Mouse (Mus musculus) kidney, embryonic 14.5 days (tissue): ENCODE results near the gene Wdr95. TPM values are rescaled to one million over a fixed set of nuclear protein-coding genes. Genes with fewer than 3 reads are reported as not detected.

ENCODE experiments used
- ATAC-seq: fragments of 200-750 bp; cut with Nextera tagmentation; 2 replicates; pipeline ENCODE4 v1.8.0; 2017; ENCODE audit warnings: moderate number of reproducible peaks, mild to moderate bottlenecking, moderate TSS enrichment, moderate library complexity; ENCODE audit not compliant: low FRiP score, low TSS enrichment
- H3K27ac ChIP-seq: fragments of 300-500 bp; sonication (generic); 2 replicates; pipeline ENCODE4 v1.5.1; 2014; ENCODE audit warnings: low read depth, mild to moderate bottlenecking, low read length, moderate library complexity, mixed read lengths
- H3K27me3 ChIP-seq: fragments of 300-500 bp; sonication (generic); 2 replicates; pipeline ENCODE4 v1.6.1; 2014; ENCODE audit warnings: mild to moderate bottlenecking, low read length; ENCODE audit not compliant: control insufficient read depth, insufficient read depth
- H3K36me3 ChIP-seq: fragments of 300-500 bp; sonication (generic); 2 replicates; pipeline ENCODE4 v1.6.1; 2014; ENCODE audit warnings: low read length, mixed read lengths; ENCODE audit not compliant: control insufficient read depth, insufficient read depth
- H3K4me1 ChIP-seq: fragments of 300-500 bp; sonication (generic); 2 replicates; pipeline ENCODE4 v1.6.1; 2014; ENCODE audit warnings: low read length, mixed read lengths; ENCODE audit not compliant: control insufficient read depth, insufficient read depth
- H3K4me2 ChIP-seq: fragments of 300-500 bp; sonication (generic); replicated peaks from 2 replicates; pipeline ENCODE4 v1.6.1; 2014; ENCODE audit warnings: low read depth, mild to moderate bottlenecking, low read length
- H3K4me3 ChIP-seq: fragments of 300-500 bp; sonication (generic); 2 replicates; pipeline ENCODE4 v1.5.1; 2014; ENCODE audit warnings: mild to moderate bottlenecking, low read length
- H3K9ac ChIP-seq: fragments of 300-500 bp; sonication (generic); 2 replicates; pipeline ENCODE4 v1.6.1; 2014; ENCODE audit warnings: low read depth, mild to moderate bottlenecking, low read length, moderate library complexity
- H3K9me3 ChIP-seq: fragments of 300-500 bp; sonication (generic); 2 replicates; pipeline ENCODE4 v1.6.1; 2016; ENCODE audit warnings: low read length; ENCODE audit not compliant: control insufficient read depth
- WGBS: fragments of 180-500 bp; shearing (Covaris S2); extraction: QIAGEN DNeasy Blood & Tissue Kit; methylation state at CpG from one replicate; pipeline ENCODE4 v1.1.7; 2014; 5-methylcytosine and 5-hydroxymethylcytosine counted together
- polyA plus RNA-seq: library from polyadenylated mRNA; unstranded; fragments of >200 nt; fragmentation: Nextera tagmentation; extraction: Ambion mirVana; gene quantifications from 2 replicates; pipeline ENCODE4 v1.2.1, GENCODE M21; 2014

Gene Wdr95
- polyA plus RNA-seq, 1 experiment from 2014 or later: not detected

- Histone ChIP-seq H3K4me2 (no peak overlapping the region), H3K4me1 (no peaks in the 10 kb centered on the region), H3K9me3 (no peaks in the 10 kb centered on the region), H3K27ac (no peak overlapping the region), H3K4me3 (no peak overlapping the region), H3K36me3 (no peaks in the 10 kb centered on the region), H3K9ac (no peak overlapping the region), H3K27me3 (no peaks in the 10 kb centered on the region)
- no peak for ATAC-seq
- 91% methylated on average over 8 of the region's 8 CpGs for WGBS
Measured at GRCm38 (mm10) chr5:149641277-149641892, 112.9 kb downstream of the Wdr95 start.

GRCm38 (mm10) chr5:149642366-149642765, 113.9 kb downstream of the Wdr95 start:
- H3K4me1 ChIP-seq: no peaks in the 10 kb centered on the region
- ATAC-seq: no peak; the same call in 1 of the 2 replicates
- no peak overlapping the region for H3K9ac ChIP-seq
- H3K9me3 ChIP-seq: no peaks in the 10 kb centered on the region
- H3K36me3 ChIP-seq: no peaks in the 10 kb centered on the region
- no peak overlapping the region for H3K27ac ChIP-seq
- H3K4me3 ChIP-seq: no peak overlapping the region
- no peaks in the 10 kb centered on the region for H3K27me3 ChIP-seq
- 47% methylated on average over 6 of the region's 6 CpGs for WGBS
- no peak overlapping the region for H3K4me2 ChIP-seq

- no peak for ATAC-seq
- Histone ChIP-seq H3K9ac (no peak overlapping the region), H3K27ac (no peak overlapping the region), H3K9me3 (no peaks in the 10 kb centered on the region), H3K36me3 (no peaks in the 10 kb centered on the region), H3K4me2 (no peak overlapping the region), H3K4me1 (no peaks in the 10 kb centered on the region), H3K4me3 (no peak overlapping the region), H3K27me3 (no peaks in the 10 kb centered on the region)
- 75% methylated on average over 11 of the region's 11 CpGs for WGBS
Measured at GRCm38 (mm10) chr5:149642783-149643509, 114.5 kb downstream of the Wdr95 start.

GRCm38 (mm10) chr5:149647367-149648115, 119.1 kb downstream of the Wdr95 start:
- WGBS: 66% methylated on average over 8 of the region's 8 CpGs
- no peak for ATAC-seq
- no peaks in the 10 kb centered on the region for H3K4me1 ChIP-seq
- no peak overlapping the region for H3K4me3 ChIP-seq
- H3K36me3 ChIP-seq: no peaks in the 10 kb centered on the region
- no peak overlapping the region for H3K9ac ChIP-seq
- H3K9me3 ChIP-seq: no peaks in the 10 kb centered on the region
- no peak overlapping the region for H3K27ac ChIP-seq
- no peaks in the 10 kb centered on the region for H3K27me3 ChIP-seq
- H3K4me2 ChIP-seq: no peak overlapping the region

GRCm38 (mm10) chr5:149648196-149648595, 119.7 kb downstream of the Wdr95 start:
- H3K4me3 ChIP-seq: no peak overlapping the region
- H3K9me3 ChIP-seq: no peaks in the 10 kb centered on the region
- no peak overlapping the region for H3K4me2 ChIP-seq
- no peak overlapping the region for H3K27ac ChIP-seq
- no peaks in the 10 kb centered on the region for H3K27me3 ChIP-seq
- no peaks in the 10 kb centered on the region for H3K4me1 ChIP-seq
- 47% methylated on average over 4 of the region's 4 CpGs for WGBS
- H3K9ac ChIP-seq: no peak overlapping the region
- ATAC-seq: no peak
- H3K36me3 ChIP-seq: no peaks in the 10 kb centered on the region

- 72% methylated on average over 6 of the region's 6 CpGs for whole genome bisulfite sequencing
- no peaks in the 10 kb centered on the region for H3K4me1 ChIP-seq
- no peak overlapping the region for H3K4me3 ChIP-seq
- ATAC-seq: no peak; the same call in 1 of the 2 replicates
- no peaks in the 10 kb centered on the region for H3K36me3 ChIP-seq
- no peaks in the 10 kb centered on the region for H3K27me3 ChIP-seq
- no peak overlapping the region for H3K9ac ChIP-seq
- no peak overlapping the region for H3K27ac ChIP-seq
- no peaks in the 10 kb centered on the region for H3K9me3 ChIP-seq
- H3K4me2 ChIP-seq: no peak overlapping the region
Measured at GRCm38 (mm10) chr5:149648895-149649406, 120.5 kb downstream of the Wdr95 start.

- no peak for ATAC-seq
- Histone ChIP-seq H3K27ac (no peak overlapping the region), H3K36me3 (no peaks in the 10 kb centered on the region), H3K9me3 (no peaks in the 10 kb centered on the region), H3K27me3 (no peaks in the 10 kb centered on the region), H3K9ac (no peak overlapping the region), H3K4me1 (no peaks in the 10 kb centered on the region), H3K4me3 (no peak overlapping the region), H3K4me2 (no peak overlapping the region)
- 83% methylated on average over 14 of the region's 14 CpGs for WGBS
Measured at GRCm38 (mm10) chr5:149649499-149650178, 121.2 kb downstream of the Wdr95 start.

GRCm38 (mm10) chr5:149650179-149650553, 121.7 kb downstream of the Wdr95 start:
- no peaks in the 10 kb centered on the region for H3K9me3 ChIP-seq
- no peak overlapping the region for H3K4me2 ChIP-seq
- no peaks in the 10 kb centered on the region for H3K4me1 ChIP-seq
- H3K36me3 ChIP-seq: no peaks in the 10 kb centered on the region
- no peaks in the 10 kb centered on the region for H3K27me3 ChIP-seq
- ATAC-seq: no peak; the same call in 1 of the 2 replicates
- H3K4me3 ChIP-seq: no peak overlapping the region
- H3K9ac ChIP-seq: no peak overlapping the region
- no peak overlapping the region for H3K27ac ChIP-seq
- WGBS: 63% methylated on average over 4 of the region's 4 CpGs
